Mouse (Mus musculus): ENCODE measurements around the gene Tspan12. TPM values are rescaled to one million over a fixed set of nuclear protein-coding genes. Genes with fewer than 3 reads are reported as not detected.

Gene Tspan12
- polyA plus RNA-seq, 1 experiment from 2014 or later, result 69.5 TPM

Other genes starting within 250 kb of the Tspan12 start
- gene Ing3, start 97.1 kb upstream of the Tspan12 start, polyA plus RNA-seq (2014; fragmentation: Nextera tagmentation; extraction: Ambion mirVana), result 50.5 and 50.9 TPM in 2 replicates
- gene Cped1, start 133.4 kb upstream of the Tspan12 start, polyA plus RNA-seq (2014; fragmentation: Nextera tagmentation; extraction: Ambion mirVana), result 0.46 and 4.9 TPM in 2 replicates